Mouse (Mus musculus) cerebellum, postnatal 25 days (tissue): Measurements from ENCODE around the gene Samd8.

Experiments
- DNase-seq, 2 experiments: peaks; one replicate each; pipeline ENCODE4 v3.0.0; 2021; ENCODE audit warnings: mixed read lengths in 2 of 2

The Samd8 gene

DNA sequence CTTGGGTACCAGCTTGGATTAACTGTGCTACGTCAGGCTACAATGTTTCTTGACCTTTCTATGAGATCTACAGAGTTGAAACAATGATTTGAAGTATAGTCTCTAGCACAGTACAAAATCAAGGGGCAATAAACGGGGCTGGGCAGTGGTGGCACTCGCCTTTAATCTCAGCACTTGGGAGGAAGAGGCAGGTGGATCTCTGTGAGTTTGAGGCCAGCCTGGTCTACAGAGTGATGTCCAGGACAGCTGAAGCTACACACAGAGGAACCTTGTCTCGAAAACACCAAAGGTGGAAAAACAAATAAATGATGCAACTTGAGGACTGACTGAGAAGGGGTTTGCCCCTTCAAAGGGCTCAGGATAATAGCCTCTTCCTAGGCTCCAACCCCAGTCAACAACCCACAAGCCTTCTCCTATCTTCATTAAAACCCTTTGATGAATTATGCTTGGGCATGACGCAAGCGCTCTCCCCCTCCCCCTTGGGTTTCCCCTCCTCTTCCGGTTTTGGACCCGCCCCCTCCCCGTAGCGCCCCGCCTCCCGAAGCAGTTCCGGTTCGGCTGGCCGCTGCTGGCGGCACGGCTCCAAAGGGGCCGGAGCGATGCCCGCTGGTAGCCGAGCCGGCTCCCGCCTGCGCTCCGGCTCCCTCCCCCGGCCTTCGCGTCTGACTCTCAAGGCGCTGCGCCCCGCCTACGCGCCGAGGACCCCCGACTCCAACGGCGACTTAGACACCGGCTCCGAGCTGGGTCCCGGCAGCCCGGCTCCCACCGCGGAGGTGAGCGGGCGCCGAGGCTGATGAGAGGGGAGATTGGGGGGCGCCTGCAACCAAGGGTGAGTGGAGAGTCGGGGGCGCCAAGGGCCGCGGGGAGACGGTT is at the start of gene Samd8:
Gene Samd8 (plus strand): TSS at position 524 of the 873 bp plus-strand sequence.
- peak; percentile 90 to 95 for DNase-seq

DNA sequence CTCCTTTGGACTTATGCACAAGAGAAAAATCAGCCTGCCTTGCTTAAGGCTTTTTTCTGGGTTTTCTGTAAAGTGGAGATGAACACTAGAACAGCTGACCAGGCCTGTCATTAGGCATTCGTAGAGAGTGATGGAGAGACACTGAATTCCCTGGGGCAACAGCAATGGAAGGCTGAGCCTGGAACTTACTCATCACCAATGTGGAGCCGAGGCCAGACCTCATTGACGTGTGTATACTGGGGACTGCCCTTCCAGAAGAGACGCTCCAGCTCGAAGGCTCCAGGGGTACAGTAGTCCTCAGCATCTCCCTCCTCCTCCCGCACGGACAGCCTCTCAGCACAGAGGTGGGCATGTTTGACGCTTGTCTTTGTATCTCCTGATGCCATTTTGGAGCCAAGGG is 47.6 kb upstream of the Samd8 start:
- no peak for DNase-seq

DNA sequence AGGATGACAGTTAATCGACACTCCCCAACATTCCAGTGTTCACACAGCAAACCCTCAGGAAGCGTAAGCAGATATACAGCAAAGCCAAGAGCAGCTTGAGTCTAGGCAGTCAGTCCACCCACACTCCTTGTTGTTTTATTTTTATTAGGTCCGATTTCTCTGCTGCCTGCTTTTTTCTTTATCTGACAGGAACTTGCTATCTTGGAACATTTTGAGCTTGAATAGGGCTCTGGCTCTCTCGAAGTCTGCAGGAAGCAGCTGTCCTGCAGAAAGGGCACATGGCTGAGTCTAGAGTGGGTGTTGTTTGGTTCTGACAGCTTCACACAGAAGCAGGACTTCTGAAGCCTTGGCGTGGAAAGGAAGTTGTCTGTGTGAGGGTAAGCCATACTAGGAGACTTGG is 47.1 kb upstream of the Samd8 start:
- DNase-seq, result no peak

DNA sequence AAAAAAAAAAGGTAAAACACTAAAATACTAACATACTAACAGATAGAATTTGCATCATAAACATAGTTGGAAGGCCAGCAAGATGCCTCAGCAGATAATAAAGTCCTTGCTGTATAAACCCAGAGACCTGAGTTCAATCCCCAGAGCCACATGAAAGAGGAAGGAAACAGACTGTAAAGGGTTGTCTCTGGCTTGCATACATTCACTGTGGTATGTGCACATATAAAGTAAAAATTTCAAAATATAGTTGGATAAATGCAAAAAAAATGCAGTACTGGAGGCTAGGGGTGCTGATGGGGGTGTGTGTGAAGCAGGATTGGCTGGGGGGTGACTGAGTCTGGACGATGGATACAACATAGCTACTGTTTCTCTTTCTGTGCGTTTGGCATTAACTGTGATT is 44.9 kb upstream of the Samd8 start:
- DNase-seq, result no peak

DNA sequence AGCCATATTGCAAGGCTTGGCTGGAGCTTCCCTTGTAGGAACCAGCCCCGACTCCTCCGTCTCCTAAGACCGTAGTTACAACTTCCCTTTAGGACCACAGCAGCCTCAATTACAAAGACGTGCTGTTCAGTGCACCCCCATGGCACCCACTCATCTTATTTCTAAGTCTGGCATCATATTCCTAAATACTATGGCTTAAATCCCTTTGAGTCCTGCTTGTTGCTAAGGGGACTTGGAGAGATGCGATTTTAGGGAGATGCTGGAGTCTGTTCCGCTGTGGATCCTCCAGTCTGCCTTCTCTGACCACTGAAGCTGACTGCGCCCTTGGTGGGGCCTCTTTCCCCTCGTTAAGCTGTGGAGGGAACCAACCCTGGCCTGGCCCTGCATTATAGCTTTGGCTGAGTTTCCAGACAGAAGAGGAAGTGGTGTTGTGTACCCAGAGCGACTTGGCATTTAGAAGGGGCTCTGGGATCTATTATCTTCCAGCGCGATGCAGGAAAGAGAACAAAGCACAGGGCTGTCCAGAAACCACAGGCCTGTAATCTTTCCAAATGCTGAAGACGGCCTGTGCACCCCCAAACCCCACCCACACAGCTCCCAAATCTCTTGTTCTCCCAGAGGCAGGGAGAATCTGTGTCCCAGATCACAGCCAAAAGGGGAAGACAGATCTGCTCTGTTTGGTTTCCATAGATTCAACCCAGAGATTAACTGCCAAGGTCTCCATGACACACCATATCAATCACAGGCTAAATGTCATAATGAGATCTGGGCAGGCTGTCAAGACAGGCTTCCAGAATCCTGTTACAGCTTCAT is 43.4 kb upstream of the Samd8 start:
- no peak for DNase-seq

DNA sequence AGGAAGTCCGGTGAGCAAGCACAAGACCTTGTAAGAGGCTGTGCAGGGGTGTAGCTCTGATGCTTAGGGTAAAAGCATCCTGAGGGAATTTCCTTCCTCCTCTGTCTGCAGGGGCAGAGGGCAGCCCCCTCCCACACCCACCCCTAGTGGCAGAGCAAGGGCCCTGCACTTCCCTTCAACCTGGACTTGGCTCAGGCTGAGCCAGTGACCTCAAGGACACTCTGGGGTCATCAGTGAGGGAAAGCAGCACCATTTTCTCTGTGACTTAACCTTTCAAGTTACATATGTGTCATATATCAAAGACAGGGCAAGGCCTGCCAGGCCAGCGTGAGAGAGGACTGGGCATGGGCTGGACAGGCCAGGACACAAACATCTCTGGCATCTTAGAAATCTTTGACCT is 40.8 kb upstream of the Samd8 start:
- DNase-seq, result no peak

DNA sequence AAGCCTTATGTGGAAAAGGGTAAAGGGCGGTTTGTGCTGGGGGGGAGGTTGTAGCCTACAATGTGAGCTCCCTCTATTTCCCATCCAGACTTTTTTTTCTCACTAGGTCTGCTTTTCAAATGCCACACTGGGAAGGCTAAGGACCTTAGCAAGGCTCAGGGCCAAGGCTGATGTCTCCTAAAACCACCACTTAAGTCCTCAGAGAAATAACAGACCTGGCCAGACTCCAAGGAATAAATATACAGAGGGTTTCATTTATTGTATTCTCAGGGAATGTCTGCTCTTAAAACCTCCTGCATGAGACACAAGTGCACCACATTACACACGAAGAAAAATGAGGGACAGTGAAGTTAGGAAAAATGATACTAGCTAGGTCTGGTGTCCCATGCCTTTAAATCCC is 39.1 kb upstream of the Samd8 start:
- DNase-seq, result no peak

DNA sequence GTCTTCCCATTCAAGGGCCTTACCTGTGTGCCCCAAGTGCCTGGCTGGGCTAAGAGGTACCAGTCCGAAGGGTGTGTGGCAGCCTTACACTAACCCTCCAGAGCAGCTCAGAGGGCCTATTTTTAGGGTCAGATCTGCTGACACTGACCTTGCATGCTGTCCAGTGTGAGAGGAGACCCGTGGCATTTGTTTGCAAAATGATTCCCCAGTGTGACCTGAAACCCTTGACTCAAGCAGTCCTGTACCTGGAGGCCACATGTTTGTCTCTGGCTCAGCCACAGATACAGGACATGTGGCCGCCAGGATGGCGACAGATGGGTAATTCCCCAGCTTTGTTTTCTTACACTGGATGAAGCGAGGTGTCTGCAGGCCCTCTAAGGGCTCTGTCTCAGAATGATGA is 35.8 kb upstream of the Samd8 start, which contains the start of gene Dupd1:
Gene Dupd1 (minus strand): TSS at position 91 of the 400 bp plus-strand sequence.
- no peak for DNase-seq

DNA sequence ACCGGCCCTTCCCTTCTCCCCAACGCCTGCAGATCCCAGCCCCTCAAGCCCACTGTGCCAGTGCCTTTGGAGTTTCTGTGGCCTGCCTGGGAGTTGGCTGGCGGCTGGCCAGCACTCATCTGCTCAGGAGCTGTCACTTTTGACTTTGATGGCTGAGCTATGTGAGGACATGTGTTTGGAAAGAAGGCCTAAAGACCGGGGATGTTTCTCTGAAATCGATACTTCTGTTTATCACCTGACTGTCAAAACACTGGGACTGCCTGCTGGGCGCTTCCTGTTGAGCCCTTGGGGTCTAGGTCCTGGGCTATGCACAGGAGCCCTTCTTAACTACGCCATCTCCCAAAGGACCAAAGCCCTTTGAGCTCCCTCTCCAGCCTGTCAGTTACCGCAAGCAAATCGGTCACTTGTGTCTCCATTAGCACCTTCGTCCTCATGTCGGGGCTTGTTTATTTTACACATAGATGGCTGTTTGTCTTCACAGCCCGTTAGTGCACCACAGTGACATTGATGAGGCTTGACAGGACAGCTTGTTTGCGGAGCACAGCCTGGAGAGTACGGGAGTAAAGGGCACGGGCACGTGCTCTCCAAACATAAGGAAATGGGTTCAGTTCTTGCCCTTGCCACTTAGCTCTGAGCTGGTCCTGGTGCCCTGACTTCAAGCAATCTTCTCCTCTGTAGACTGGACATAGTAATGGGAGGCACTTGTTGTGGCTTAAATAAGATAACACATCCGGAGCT is 30.5 kb upstream of the Samd8 start:
- no peak for DNase-seq

DNA sequence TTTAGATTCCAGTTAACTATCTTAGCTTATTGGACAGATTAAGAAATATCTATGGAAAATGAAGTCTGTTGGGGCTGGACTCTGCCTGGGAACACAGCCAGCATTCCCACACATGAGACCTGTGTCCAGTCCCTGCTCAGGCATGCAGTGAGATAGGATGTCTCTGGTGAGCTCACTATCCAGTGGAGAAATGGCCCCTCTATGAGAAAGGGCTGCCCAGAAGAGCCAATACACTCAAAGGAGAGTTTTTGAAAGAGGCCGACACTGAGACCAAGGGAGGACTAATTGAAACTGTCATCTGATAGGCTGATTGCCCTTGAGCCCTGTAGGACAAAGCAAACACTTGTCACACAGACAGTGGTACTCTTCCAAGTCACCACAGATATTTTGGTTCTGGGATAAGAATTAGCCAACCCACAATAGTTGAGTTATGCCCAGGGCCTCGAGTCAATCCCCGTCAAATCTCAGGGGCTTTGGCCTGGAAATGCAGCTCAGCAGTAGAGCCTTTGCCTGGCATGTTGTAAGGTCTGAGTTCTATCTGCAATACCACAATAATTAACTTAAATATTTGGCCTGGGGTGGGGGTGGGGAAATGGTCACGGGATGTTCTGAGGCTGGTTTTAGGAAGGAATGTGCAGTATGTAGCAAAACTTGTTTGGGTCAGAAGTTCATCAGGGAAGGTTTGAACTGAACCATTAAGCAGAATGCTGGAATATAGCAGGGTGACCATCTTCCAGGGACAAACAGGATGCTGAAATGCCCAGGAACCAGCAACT is 29.7 kb upstream of the Samd8 start:
- DNase-seq, result no peak

DNA sequence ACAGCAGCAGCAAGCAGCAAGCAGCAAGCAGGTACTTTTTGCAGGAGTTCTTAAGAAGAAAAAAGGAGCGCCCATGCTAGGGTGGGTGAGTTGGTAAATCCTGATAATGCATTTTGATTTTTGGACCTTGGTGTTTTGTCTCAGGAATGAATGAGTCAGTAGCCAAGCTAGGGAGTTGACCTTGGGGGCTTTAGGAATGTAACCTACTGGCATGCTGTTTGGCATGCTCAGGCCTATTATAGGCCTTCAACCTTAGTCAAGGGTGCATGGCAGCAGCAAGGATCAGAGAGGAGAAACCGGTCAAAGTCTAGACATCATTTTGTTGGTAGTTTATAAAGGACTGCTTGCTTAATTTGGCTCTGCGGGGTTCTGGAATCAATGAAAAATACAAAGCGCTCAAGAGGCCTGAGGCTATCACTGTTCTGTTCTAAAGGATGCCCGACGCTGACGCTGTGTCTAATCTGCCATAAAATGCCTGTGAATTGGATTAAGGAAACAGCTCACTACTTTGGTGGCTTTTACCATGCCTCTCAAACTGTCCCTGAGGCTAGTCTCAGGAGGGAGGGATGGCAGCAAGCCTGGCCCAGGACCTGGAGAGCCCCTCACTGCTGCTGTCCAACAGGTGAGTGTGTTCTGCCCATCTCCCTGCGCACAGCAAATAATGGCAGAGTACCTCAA is 28.2 kb upstream of the Samd8 start:
- DNase-seq, result no peak

DNA sequence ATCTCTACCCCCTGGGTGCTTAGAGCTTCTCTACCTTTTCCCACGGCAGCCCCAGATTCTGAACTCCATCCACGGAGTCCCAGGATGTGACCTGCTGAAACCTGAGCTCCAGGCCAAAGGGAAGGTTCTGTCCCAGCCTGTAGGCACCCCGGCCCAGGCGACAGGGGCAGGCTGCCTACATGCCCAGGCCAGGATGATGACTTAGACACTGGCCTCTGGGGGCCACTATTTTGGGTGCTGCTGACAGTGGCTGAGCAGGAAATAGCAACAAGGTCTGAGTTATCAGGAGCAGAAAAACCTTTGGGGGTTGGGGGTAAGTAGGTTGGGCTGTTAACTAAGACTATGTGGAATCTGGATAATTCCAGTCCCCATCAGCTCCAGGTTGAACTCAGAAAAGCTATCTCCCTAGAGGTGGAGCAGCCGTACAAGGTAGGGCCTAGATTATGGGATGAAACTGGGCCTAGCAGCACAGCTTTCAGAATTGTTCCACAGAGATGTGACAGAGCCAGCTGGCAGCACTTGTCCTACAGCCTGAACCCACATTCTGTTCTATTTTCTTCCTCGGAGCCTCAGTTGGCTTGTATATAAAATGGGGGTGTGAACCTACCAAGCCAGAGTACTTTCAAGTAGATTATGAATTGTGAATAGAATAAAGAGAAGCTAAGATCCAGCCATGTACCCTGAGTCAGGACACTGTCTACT is 21.1 kb upstream of the Samd8 start:
- DNase-seq, result no peak

DNA sequence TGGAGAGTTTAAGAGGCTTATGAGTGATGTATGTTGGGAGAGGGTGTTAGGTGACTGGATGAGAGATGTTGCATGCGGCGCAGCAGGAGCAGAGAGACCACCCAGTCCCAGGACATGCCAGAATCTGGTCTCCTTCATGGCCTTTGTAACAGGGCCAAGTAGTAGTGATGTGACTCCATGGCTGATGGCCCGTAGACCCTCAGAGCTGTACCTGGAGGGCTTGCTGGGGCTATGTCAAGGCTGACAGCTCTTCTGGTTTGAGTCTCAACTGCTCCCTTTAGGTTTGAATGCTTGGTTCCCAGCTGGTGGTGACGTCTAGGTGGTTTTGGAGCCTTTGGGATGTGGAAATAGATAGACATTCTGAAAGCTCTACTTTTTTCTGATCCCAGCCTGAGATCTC is 20.4 kb upstream of the Samd8 start:
- DNase-seq, result no peak

DNA sequence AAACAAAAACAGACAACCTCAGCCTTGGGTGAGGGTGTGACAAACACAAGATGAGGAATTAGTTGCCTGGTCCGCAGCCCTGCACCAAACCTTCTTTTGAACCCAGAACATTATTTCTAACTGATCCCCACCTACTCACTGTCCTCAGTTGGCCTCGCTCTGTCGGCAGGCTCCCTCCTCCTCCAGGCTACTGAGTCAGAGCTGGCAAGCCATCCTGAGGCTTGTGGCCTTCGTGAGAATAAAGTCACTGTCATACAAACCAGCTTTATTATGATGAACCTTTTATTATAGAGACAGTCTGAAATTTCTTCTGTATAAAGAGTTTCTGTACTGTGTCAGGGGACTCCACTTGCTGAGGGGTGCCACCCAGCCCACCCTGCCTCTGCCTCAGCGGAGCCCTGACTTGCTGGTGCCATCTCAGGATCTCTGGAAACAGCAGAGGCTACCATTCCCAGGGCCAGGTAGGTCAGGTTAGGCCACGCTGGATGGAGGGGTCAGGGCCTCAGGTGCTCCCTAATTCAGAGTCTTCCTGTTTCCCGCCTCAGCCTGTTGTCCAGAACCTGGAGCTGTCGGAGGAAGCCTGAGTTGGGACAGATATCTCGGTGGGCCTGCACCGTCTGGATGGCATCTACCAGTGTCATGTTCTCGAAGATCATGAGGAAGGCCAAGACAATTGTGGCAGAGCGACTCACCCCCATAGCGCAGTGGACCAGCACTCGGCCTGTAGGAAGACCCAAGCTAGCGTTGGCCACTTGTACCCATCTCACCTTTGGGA is 17.0 kb upstream of the Samd8 start:
- no peak for DNase-seq

DNA sequence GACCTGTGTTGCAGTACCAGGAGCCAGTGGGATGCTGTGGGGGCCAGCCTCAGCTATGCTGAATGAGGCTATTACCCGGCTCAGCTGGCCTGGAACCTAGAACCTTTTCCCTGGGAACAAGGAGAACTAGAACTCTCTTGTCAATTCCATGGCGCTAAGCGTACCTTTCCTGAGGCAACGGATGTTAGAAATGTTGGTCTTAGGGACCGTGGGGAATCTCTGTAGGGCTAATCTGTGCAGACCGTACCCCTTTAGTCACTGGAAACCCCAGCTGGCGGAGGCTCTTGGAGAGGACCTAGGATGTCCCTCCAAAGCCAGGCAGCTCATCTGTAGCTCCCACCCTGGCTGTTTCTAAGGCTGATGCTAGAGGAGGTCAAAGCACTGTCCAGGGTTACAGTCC is 10.0 kb upstream of the Samd8 start:
- DNase-seq, result no peak

DNA sequence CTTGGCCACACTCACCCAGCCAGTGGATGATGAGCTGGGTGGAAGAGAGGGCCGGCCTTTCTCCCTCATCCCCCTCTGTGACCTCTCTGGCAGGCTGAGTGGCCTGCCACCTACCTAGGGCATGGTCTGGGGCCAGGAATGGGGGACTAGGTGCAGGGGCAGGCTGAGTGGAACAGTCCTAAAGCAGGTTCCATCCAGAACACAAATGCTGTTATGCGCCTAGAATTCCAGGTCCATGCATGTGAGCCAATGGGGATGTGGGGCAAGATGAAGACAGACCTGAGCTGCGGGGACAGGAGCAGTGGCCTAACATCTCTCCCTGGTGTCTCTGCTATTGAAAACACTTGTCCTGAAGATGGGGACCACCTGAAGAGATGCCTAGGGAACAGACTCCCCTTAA is 9.0 kb upstream of the Samd8 start:
- no peak for DNase-seq

DNA sequence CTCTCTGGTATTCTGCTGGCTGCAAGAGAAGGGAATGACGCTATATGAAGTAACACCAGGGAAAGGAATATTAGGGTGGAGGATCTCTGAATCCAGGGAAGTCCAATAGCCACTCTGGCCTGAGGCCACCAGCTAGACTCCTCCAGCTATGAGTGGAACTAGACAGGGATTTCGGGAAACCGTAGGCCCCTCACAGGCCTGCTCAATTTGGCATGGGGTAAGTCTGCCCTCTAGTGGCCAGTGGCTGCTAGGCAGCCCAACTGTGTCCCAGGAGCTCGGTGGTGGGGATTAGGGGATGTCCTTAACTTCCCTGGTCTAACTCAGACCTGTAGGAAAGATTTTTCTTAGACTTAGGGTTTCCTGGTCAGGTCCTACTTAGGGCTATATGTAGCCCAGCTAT is 8.5 kb upstream of the Samd8 start:
- DNase-seq, result peak; percentile 87 to 89

DNA sequence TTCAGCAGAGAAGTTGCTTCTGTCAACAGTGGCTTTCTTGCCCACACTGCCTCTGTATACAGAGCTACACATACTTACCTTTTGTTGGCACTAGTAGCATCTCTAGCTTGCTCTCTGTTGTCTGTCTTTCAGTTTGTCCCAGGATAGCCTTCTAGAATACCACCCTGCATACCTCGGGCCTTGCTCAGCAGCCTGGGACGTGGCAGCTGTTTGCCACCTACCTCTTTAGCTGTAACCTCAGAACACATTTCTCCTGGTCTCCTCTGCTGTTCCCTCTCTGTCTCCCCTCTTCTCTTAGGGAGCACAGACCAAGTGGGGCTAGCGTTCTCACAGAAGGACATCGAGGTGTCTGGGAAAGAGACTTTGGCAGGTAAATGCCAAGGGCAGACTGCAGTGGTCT is 7.9 kb upstream of the Samd8 start:
- no peak for DNase-seq

DNA sequence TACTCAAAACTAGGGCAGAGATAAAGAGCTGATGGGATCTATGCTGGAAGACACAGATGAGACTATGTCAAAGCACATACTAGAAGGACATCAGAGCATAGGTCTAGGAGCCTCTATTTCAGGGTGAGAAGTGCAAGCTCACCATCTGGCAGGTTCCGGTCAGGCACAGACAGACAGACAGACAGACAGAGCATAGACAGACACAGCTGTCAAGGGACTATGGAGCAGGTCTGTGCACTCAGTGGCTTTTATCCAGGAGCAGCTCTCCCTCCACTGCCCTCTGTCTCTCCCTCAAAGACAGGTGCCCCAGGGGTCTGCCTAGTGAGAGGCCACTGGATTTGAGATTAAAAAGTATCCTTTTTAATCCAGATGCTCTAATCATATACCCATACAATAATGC is 6.2 kb upstream of the Samd8 start:
- DNase-seq, result no peak

DNA sequence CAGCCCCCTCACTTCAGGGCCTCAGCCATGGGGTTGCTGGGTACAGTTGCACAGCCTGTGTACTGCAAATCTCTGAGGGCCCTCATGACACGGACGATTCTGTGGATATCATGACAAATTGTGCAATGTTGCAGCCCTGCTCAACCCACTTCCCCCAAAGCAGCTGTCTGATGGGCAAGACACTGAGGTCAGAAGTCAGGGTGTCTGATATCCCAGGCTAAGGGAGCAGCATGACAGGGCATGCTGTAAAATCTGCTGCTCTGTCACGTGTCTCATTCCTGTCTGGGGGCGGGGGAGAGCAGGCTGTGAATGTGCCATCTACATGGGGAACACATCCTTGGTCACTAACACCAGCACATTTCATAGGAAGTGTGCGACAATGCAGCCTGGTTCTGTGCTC is 5.2 kb upstream of the Samd8 start:
- DNase-seq, result no peak

DNA sequence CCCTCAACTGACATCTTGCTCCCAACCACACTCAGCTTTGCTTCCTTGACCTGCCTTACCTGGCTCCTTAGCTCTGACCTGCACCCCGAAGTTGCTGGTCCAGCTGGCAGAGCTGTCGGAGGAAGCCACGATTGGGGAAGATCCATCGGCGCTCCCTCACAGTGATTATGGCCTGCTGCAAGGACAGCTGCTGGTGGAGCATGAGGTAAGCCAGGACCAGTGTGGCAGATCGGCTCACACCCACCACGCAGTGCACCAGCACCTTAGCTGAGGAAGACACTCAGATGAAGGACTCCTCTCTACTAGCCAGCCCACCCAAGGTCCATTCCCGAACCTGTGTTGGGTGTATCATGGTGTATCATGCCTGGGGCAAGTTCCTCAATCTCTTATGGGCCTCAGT is 4.1 kb upstream of the Samd8 start:
- no peak for DNase-seq
